Mouse (Mus musculus): ENCODE data around the gene Cbr4. TPM values are rescaled to one million over a fixed set of nuclear protein-coding genes. Genes with fewer than 3 reads are reported as not detected.

Gene Cbr4
- polyA plus RNA-seq, 1 experiment from 2014 or later = 34.1 TPM

DNA sequence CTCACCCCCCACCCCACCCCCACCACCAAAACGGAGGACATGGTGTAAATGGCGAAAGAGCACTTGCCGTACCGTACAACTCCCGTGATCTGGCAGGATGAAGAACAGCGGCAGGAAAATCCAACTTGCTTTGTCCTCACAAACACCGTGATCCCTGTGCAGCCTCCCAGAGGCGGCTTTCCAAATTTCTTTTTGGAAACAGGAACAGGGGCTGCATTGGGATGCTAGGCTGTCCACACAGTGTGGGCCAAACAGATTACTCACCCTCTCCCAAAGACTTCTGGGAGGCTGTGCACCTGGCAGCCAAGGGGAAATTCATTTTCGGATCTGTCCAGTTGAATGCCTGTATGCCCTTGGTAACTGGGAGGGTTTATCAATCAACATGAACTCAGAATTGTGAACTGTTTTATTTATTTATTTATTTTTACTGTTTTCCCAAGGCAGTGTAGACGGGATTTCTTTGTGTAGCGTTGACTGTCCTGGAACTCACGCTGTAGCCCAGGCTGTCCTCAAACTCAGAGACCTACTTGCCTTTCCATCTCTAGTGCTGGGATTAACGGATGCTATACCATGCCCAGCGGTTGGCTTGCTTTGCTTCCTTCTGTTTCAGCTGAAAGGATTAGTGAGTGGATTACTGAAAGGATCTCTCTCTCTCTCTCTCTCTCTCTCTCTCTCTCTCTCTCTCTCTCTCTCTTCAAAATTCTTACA is 7.1 kb upstream of the Cbr4 start:
- no peak overlapping the region for H3K9ac ChIP-seq (replicated peaks; ENCODE audit: low read length)
- WGBS = 90% methylated on average over 14 of the region's 14 CpGs

DNA sequence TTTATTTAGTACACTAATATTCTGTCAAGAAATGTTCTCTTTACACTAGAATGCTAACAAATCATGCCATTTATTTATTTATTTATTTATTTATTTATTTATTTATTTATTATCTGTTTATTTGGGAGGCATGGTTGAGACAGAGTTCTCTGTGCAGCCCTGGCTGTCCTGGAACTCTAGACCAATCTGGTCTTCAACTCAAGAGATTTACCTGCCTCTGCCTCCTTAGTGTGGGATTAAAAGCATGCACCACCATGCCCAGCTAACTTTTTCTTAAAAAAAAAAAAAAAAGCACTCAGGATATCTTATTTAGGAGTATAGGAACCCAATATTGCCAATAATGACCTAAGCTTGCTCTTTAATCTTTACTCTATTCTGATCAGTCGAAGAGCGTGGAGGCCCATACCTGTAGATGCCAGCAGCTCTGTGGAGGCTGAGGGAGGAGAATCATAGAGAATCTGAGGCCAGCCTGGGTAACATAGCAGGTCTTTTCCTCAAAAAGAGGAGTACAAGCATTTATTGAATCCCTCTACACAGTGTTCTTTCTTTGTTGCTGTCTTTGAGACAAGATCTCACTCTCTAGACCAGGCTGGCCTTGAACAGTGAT is 508 bp upstream of the Cbr4 start:
- Histone ChIP-seq H3K9ac (replicated peaks; ENCODE audit: low read length) (no peak overlapping the region), H3K36me3 (ENCODE audit: insufficient read depth, low read length) (no peaks in the 10 kb centered on the region; the same call in 1 of the 2 replicates), H3K9me3 (ENCODE audit: low read length) (no peaks in the 10 kb centered on the region), H3K27ac (ENCODE audit: low read length) (no peak overlapping the region), H3K4me2 (replicated peaks; ENCODE audit: low read depth, low read length) (no peak overlapping the region), H3K4me3 (ENCODE audit: low read length) (no peak overlapping the region), H3K4me1 (ENCODE audit: insufficient read depth, low read length) (peaks cover 4% of the 10 kb centered on the region; the same call in 1 of the 2 replicates), H3K27me3 (ENCODE audit: insufficient read depth, low read length) (no peaks in the 10 kb centered on the region)
- ATAC-seq (ENCODE audit: low FRiP score, low TSS enrichment) = peak; percentile 1
- 96% methylated on average over 2 of the region's 2 CpGs for WGBS

More for the DNA sequence above, 7.1 kb upstream of the Cbr4 start:
- no peaks in the 10 kb centered on the region for H3K27me3 ChIP-seq (ENCODE audit: insufficient read depth, low read length)
- H3K4me1 ChIP-seq (ENCODE audit: insufficient read depth, low read length) = peaks cover 16% of the 10 kb centered on the region; the same call in 1 of the 2 replicates
- no peaks in the 10 kb centered on the region for H3K36me3 ChIP-seq (ENCODE audit: insufficient read depth, low read length)
- no peak; the same call in 1 of the 2 replicates for ATAC-seq (ENCODE audit: low FRiP score, low TSS enrichment)
- no peak overlapping the region for H3K27ac ChIP-seq (ENCODE audit: low read length)
- no peak overlapping the region for H3K4me3 ChIP-seq (ENCODE audit: low read length)
- H3K4me2 ChIP-seq (replicated peaks; ENCODE audit: low read depth, low read length) = no peak overlapping the region
- H3K9me3 ChIP-seq (ENCODE audit: low read length) = no peaks in the 10 kb centered on the region

DNA sequence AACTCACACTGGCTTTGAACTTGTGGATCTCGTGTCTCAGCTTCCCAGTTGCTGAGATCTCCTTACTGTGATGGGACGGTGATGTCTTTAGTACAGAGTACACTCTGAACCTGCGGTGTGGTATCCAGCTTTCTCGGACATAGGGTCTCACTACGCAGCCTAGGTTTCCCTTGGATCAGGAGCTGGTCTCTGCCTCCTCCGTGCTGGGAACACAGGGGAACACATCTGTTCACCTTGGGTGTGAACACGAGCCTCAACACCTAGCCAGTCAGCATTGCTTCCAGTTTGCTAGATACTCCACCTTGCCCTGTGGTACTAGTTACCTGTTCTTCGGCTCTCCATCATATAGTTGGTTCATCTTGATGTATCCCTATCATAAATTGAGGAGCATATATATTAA is 1.1 kb downstream of the Cbr4 start:
- Histone ChIP-seq H3K27me3 (ENCODE audit: insufficient read depth, low read length) (no peaks in the 10 kb centered on the region), H3K9ac (replicated peaks; ENCODE audit: low read length) (no peak overlapping the region)
- WGBS = 89% methylated on average over 8 of the region's 8 CpGs

DNA sequence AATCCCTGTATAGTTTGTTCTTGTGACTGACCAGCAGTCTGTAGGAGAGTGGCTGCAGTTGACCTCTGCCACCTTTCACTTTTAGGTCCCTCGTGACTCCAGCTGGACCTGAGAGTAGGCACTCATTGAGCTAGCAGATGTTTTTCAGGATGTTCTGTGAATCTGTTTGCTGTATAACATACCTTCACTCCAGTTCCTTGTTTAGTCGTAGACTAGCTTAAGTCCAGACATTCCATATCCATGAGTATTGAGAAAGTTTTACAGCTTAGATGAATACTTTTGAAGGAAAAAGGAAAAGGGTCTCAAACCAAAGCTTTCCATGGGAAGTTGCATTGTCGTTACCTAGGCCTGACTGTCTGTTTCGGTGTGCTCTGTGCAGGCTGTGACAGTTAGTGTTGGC is 9.6 kb downstream of the Cbr4 start:
- WGBS = 75% methylated on average over 4 of the region's 4 CpGs
- H3K27me3 ChIP-seq (ENCODE audit: insufficient read depth, low read length) = no peaks in the 10 kb centered on the region
- no peaks in the 10 kb centered on the region for H3K4me1 ChIP-seq (ENCODE audit: insufficient read depth, low read length)
- H3K27ac ChIP-seq (ENCODE audit: low read length) = no peak overlapping the region
- ATAC-seq (ENCODE audit: low FRiP score, low TSS enrichment) = no peak
- no peak overlapping the region for H3K4me2 ChIP-seq (replicated peaks; ENCODE audit: low read depth, low read length)
- peaks cover 9% of the 10 kb centered on the region; the same call in 1 of the 2 replicates for H3K36me3 ChIP-seq (ENCODE audit: insufficient read depth, low read length)
- no peak overlapping the region for H3K9ac ChIP-seq (replicated peaks; ENCODE audit: low read length)
- H3K9me3 ChIP-seq (ENCODE audit: low read length) = no peaks in the 10 kb centered on the region
- H3K4me3 ChIP-seq (ENCODE audit: low read length) = no peak overlapping the region

More for the DNA sequence above, 1.1 kb downstream of the Cbr4 start:
- Histone ChIP-seq H3K4me2 (replicated peaks; ENCODE audit: low read depth, low read length) (peak overlapping the region; percentile 72), H3K36me3 (ENCODE audit: insufficient read depth, low read length) (no peaks in the 10 kb centered on the region; the same call in 1 of the 2 replicates), H3K4me3 (ENCODE audit: low read length) (peak overlapping the region; percentile 86), H3K27ac (ENCODE audit: low read length) (no peak overlapping the region), H3K9me3 (ENCODE audit: low read length) (no peaks in the 10 kb centered on the region), H3K4me1 (ENCODE audit: insufficient read depth, low read length) (peaks cover 4% of the 10 kb centered on the region; the same call in 1 of the 2 replicates)
- ATAC-seq (ENCODE audit: low FRiP score, low TSS enrichment) = no peak

DNA sequence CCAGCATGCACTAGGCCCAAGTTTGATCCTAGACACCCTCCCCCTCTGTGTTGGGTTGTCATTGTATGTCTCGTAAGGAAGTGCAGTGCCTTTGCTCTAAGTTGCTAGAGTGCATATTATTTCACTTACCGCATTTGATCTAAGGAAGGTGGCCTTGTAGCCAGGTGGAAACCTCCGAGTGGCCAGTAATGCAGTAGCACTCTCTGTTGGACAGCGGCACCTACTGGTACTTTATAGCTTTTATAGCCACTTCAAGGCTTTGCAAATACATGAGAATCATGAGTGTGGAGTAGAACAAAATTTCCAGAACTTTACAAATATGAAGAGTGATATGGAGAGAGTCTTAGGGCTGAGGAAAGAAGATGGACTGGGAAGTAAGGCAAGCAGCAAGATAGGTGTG is 11.5 kb downstream of the Cbr4 start:
- 61% methylated on average over 4 of the region's 4 CpGs for WGBS
- no peaks in the 10 kb centered on the region for H3K4me1 ChIP-seq (ENCODE audit: insufficient read depth, low read length)
- no peak overlapping the region for H3K4me3 ChIP-seq (ENCODE audit: low read length)
- H3K27me3 ChIP-seq (ENCODE audit: insufficient read depth, low read length) = no peaks in the 10 kb centered on the region
- no peak overlapping the region for H3K27ac ChIP-seq (ENCODE audit: low read length)
- 0 out of 2 replicates have a peak, but pooled peaks have one; percentile 35 for ATAC-seq (ENCODE audit: low FRiP score, low TSS enrichment)
- H3K4me2 ChIP-seq (replicated peaks; ENCODE audit: low read depth, low read length) = no peak overlapping the region
- no peaks in the 10 kb centered on the region for H3K9me3 ChIP-seq (ENCODE audit: low read length)
- no peak overlapping the region for H3K9ac ChIP-seq (replicated peaks; ENCODE audit: low read length)
- H3K36me3 ChIP-seq (ENCODE audit: insufficient read depth, low read length) = peaks cover 19% of the 10 kb centered on the region

DNA sequence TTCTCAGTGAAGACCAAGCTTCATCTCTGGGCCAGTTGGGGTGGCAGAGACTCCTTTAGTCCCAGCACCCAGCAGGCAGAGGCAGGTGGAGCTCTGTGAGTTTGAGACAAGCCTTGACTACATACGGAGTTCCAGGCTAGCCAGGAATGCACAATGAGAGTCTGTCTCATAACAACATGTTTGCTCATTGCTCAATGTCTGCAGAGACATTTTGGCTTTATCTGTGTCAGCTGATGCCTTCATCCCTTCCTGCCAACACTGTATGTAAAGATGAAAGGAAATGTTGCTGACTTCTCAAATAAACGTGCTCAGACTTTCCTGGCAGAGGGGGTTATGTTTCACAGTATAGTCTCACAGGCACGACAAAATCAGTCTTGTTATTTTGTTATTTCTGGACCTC is 13.4 kb downstream of the Cbr4 start:
- Histone ChIP-seq H3K9ac (replicated peaks; ENCODE audit: low read length) (no peak overlapping the region), H3K9me3 (ENCODE audit: low read length) (no peaks in the 10 kb centered on the region), H3K4me3 (ENCODE audit: low read length) (no peak overlapping the region), H3K4me2 (replicated peaks; ENCODE audit: low read depth, low read length) (no peak overlapping the region), H3K4me1 (ENCODE audit: insufficient read depth, low read length) (no peaks in the 10 kb centered on the region), H3K36me3 (ENCODE audit: insufficient read depth, low read length) (peaks cover 12% of the 10 kb centered on the region), H3K27ac (ENCODE audit: low read length) (no peak overlapping the region), H3K27me3 (ENCODE audit: insufficient read depth, low read length) (no peaks in the 10 kb centered on the region)
- ATAC-seq (ENCODE audit: low FRiP score, low TSS enrichment) = no peak
- WGBS = 66% methylated on average over 3 of the region's 3 CpGs

DNA sequence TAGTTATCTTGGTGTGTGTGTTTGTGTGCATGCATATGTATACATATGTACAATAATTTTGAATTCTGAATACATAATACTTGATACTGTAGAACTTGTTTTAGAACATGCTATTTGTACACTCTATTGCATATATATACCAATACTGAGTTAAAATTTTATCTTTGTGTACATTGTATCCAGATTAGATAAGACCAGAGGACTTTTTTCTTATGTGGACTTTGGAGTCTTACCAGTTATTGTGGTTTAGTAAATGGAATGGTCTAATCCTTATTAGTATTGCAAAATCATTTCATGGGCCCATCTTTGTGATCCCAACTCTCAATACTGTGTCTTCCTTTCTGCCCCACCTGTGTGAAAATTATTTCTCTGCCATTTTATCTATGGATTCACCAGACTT is 14.7 kb downstream of the Cbr4 start:
- H3K27ac ChIP-seq (ENCODE audit: low read length) = no peak overlapping the region
- H3K9ac ChIP-seq (replicated peaks; ENCODE audit: low read length) = no peak overlapping the region
- H3K4me2 ChIP-seq (replicated peaks; ENCODE audit: low read depth, low read length) = no peak overlapping the region
- H3K36me3 ChIP-seq (ENCODE audit: insufficient read depth, low read length) = peaks cover 10% of the 10 kb centered on the region
- no peaks in the 10 kb centered on the region for H3K4me1 ChIP-seq (ENCODE audit: insufficient read depth, low read length)
- H3K4me3 ChIP-seq (ENCODE audit: low read length) = no peak overlapping the region
- H3K9me3 ChIP-seq (ENCODE audit: low read length) = no peaks in the 10 kb centered on the region
- ATAC-seq (ENCODE audit: low FRiP score, low TSS enrichment) = no peak
- H3K27me3 ChIP-seq (ENCODE audit: insufficient read depth, low read length) = no peaks in the 10 kb centered on the region

DNA sequence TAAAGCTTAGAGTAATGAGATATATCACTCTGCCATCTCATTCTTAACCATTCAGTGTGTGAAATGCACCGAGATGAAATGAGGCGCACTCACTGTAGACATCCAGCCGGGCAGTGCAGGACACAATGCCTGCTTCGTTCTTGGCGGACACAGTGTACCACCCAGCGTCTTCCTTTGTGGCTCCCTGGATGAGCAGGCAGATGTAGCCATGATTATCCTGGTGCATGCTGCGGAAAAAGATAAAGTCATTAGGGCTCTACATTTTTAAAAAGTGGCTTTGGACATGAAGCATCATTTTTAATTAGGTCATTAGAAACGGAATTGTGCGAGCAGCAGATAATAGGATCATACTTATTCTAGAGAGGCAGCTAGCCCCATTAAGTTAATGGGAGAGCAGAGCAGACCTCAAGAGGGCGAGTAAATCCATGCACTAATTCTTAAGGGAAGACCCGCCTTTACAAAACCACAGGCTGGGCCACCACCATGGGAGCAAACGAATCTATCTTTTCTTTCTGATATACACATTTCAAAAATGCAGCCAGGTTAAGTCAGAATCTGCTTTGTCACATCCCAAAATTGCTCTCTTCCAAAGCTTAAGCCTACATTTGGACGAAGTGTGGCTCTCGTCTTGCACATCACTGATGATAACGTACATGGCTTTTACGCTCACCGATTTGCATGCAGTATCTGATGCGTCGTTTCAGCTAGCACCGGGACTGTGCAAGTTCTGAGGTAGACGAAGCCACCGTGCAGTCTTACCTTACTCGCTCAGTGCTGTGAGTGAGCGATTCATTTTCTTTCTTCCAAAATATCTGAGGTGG is 27.8 kb downstream of the Cbr4 start:
- ATAC-seq (ENCODE audit: low FRiP score, low TSS enrichment) = 0 out of 2 replicates have a peak, but pooled peaks have one; percentile 12
- H3K9ac ChIP-seq (replicated peaks; ENCODE audit: low read length) = no peak overlapping the region
- no peak overlapping the region for H3K4me3 ChIP-seq (ENCODE audit: low read length)
- H3K36me3 ChIP-seq (ENCODE audit: insufficient read depth, low read length) = peaks cover 17% of the 10 kb centered on the region
- H3K27ac ChIP-seq (ENCODE audit: low read length) = no peak overlapping the region
- WGBS = 89% methylated on average over 24 of the region's 24 CpGs
- no peaks in the 10 kb centered on the region for H3K9me3 ChIP-seq (ENCODE audit: low read length)
- H3K4me2 ChIP-seq (replicated peaks; ENCODE audit: low read depth, low read length) = no peak overlapping the region
- H3K4me1 ChIP-seq (ENCODE audit: insufficient read depth, low read length) = no peaks in the 10 kb centered on the region
- H3K27me3 ChIP-seq (ENCODE audit: insufficient read depth, low read length) = no peaks in the 10 kb centered on the region

DNA sequence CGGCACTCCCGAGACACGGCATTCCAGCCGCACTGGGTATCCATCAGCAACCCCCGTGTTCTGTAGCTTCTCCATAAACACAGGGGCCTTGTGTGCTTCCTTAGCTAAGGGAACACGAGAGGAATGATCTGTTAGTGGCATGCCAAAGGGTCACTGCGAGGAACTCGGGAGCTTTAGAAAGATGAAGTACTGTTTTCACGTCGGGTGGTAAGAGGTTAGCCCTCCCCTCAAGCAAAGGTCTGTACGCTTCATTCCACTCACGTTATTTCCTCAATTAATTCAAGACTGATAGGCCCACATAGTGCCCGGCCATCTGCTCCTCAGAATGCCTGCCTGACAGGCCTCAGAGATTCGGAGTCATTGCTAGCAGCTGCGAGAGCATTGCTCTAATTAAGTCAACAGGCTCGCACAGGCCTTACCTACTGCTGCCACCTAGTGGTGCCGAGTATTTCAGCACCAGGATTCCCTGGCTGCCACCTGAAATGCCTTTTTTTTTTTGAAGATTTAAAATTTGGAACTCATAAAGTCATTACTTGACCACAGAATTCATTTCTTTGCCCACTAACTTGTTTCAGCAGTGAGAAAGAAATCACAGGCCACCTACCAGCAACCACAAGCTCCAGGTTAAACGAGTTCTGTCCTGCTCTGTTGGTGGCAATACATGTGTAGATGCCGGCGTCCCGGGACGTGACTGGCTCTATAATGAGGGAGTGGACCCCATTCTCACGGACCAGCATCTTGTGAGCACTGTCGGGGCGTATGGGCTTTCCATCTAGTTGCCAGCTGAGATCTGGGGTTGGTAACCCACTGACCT is 28.6 kb downstream of the Cbr4 start:
- ATAC-seq (ENCODE audit: low FRiP score, low TSS enrichment) = peak; percentile 84; the same call in 1 of the 2 replicates
- WGBS = 43% methylated on average over 25 of the region's 25 CpGs
- H3K27me3 ChIP-seq (ENCODE audit: insufficient read depth, low read length) = no peaks in the 10 kb centered on the region
- H3K4me1 ChIP-seq (ENCODE audit: insufficient read depth, low read length) = no peaks in the 10 kb centered on the region
- H3K27ac ChIP-seq (ENCODE audit: low read length) = no peak overlapping the region
- no peak overlapping the region for H3K9ac ChIP-seq (replicated peaks; ENCODE audit: low read length)
- H3K4me3 ChIP-seq (ENCODE audit: low read length) = no peak overlapping the region
- H3K4me2 ChIP-seq (replicated peaks; ENCODE audit: low read depth, low read length) = no peak overlapping the region
- peaks cover 9% of the 10 kb centered on the region for H3K36me3 ChIP-seq (ENCODE audit: insufficient read depth, low read length)
- no peaks in the 10 kb centered on the region for H3K9me3 ChIP-seq (ENCODE audit: low read length)

Measured in kidney, embryonic 16.5 days (tissue).